Mouse (Mus musculus) heart, embryonic 13.5 days (tissue): ENCODE results near the gene Prelp. TPM values are rescaled to one million over a fixed set of nuclear protein-coding genes. Genes with fewer than 3 reads are reported as not detected.

Experiments used
- ATAC-seq: fragments of 200-750 bp; cut with Nextera tagmentation; 2 replicates; pipeline ENCODE4 v1.8.0; 2017; ENCODE audit warnings: moderate TSS enrichment; ENCODE audit not compliant: insufficient number of reproducible peaks, low FRiP score, low TSS enrichment; ENCODE audit errors: extremely low read depth
- H3K27ac ChIP-seq: fragments of 300-500 bp; sonication (generic); replicated peaks from 2 replicates; pipeline ENCODE4 v1.5.1; 2015; ENCODE audit warnings: moderate library complexity, mild to moderate bottlenecking, inconsistent platforms
- H3K27me3 ChIP-seq: fragments of 300-500 bp; sonication (generic); replicated peaks from 2 replicates; pipeline ENCODE4 v1.6.1; 2015; ENCODE audit warnings: mild to moderate bottlenecking, inconsistent platforms
- H3K36me3 ChIP-seq: fragments of 300-500 bp; sonication (generic); 2 replicates; pipeline ENCODE4 v1.6.1; 2015; ENCODE audit warnings: mild to moderate bottlenecking, inconsistent platforms
- H3K4me1 ChIP-seq: fragments of 300-500 bp; sonication (generic); 2 replicates; pipeline ENCODE4 v1.6.1; 2015; ENCODE audit warnings: inconsistent platforms
- H3K4me2 ChIP-seq: fragments of 300-500 bp; sonication (generic); 2 replicates; pipeline ENCODE4 v1.6.1; 2015; ENCODE audit warnings: inconsistent platforms, mild to moderate bottlenecking, moderate library complexity
- H3K4me3 ChIP-seq: fragments of 300-500 bp; sonication (generic); 2 replicates; pipeline ENCODE4 v1.5.1; 2015; ENCODE audit warnings: moderate library complexity, mild to moderate bottlenecking, inconsistent platforms
- H3K9ac ChIP-seq: fragments of 300-500 bp; sonication (generic); 2 replicates; pipeline ENCODE4 v1.6.1; 2015; ENCODE audit warnings: inconsistent platforms, mild to moderate bottlenecking, moderate library complexity
- H3K9me3 ChIP-seq: fragments of 300-500 bp; sonication (generic); 2 replicates; pipeline ENCODE4 v1.6.1; 2016; ENCODE audit warnings: inconsistent platforms
- WGBS: fragments of 180-500 bp; shearing (Covaris S2); methylation state at CpG from one replicate; pipeline ENCODE4 v1.1.7; 2015; ENCODE audit warnings: mixed read lengths; 5-methylcytosine and 5-hydroxymethylcytosine counted together
- polyA plus RNA-seq: library from polyadenylated mRNA; unstranded; fragments of >200 nt; fragmentation: Nextera tagmentation; extraction: Ambion mirVana; gene quantifications from 2 replicates; pipeline ENCODE4 v1.2.1, GENCODE M21; 2015

Prelp gene
- polyA plus RNA-seq, 1 experiment from 2014 or later: 3.1 TPM

GRCm38 (mm10) chr1:133933301-133934195 is 12.3 kb upstream of the Prelp start:
- Histone ChIP-seq H3K9ac (no peak overlapping the region), H3K4me3 (no peak overlapping the region), H3K27me3 (no peaks in the 10 kb centered on the region), H3K4me2 (no peak overlapping the region), H3K4me1 (peaks cover 6% of the 10 kb centered on the region), H3K36me3 (no peaks in the 10 kb centered on the region), H3K9me3 (no peaks in the 10 kb centered on the region), H3K27ac (no peak overlapping the region)
- ATAC-seq: no peak
- 61% methylated on average over 14 of the region's 14 CpGs for WGBS

GRCm38 (mm10) chr1:133929980-133930379 is 8.8 kb upstream of the Prelp start:
- Histone ChIP-seq H3K27ac (no peak overlapping the region), H3K4me3 (no peak overlapping the region), H3K36me3 (no peaks in the 10 kb centered on the region), H3K4me1 (peaks cover 6% of the 10 kb centered on the region), H3K27me3 (no peaks in the 10 kb centered on the region), H3K9ac (no peak overlapping the region), H3K9me3 (no peaks in the 10 kb centered on the region), H3K4me2 (no peak overlapping the region)
- no peak for ATAC-seq
- 41% methylated on average over 3 of the region's 3 CpGs for WGBS

GRCm38 (mm10) chr1:133925223-133925622 is 4.0 kb upstream of the Prelp start:
- H3K4me2 ChIP-seq: no peak overlapping the region
- peaks cover 29% of the 10 kb centered on the region for H3K4me1 ChIP-seq
- H3K9me3 ChIP-seq: no peaks in the 10 kb centered on the region
- ATAC-seq: no peak
- no peaks in the 10 kb centered on the region for H3K27me3 ChIP-seq
- no peak overlapping the region for H3K4me3 ChIP-seq
- H3K27ac ChIP-seq: no peak overlapping the region
- no peak overlapping the region for H3K9ac ChIP-seq
- 88% methylated on average over 3 of the region's 3 CpGs for WGBS
- no peaks in the 10 kb centered on the region for H3K36me3 ChIP-seq

GRCm38 (mm10) chr1:133924141-133924875 is 3.1 kb upstream of the Prelp start:
- H3K4me1 ChIP-seq: peaks cover 34% of the 10 kb centered on the region
- no peak overlapping the region for H3K4me2 ChIP-seq
- H3K9me3 ChIP-seq: no peaks in the 10 kb centered on the region
- no peak for ATAC-seq
- no peaks in the 10 kb centered on the region for H3K36me3 ChIP-seq
- 26% methylated on average over 7 of the region's 7 CpGs for WGBS
- no peak overlapping the region for H3K27ac ChIP-seq
- peaks cover 5% of the 10 kb centered on the region; the same call in 1 of the 2 replicates for H3K27me3 ChIP-seq
- H3K9ac ChIP-seq: no peak overlapping the region
- no peak overlapping the region for H3K4me3 ChIP-seq

GRCm38 (mm10) chr1:133923071-133923470 is 1.9 kb upstream of the Prelp start:
- peaks cover 13% of the 10 kb centered on the region; the same call in 1 of the 2 replicates for H3K27me3 ChIP-seq
- H3K4me1 ChIP-seq: peaks cover 37% of the 10 kb centered on the region
- no peak overlapping the region for H3K27ac ChIP-seq
- H3K4me3 ChIP-seq: no peak overlapping the region
- no peaks in the 10 kb centered on the region for H3K36me3 ChIP-seq
- H3K9ac ChIP-seq: no peak overlapping the region
- no peaks in the 10 kb centered on the region for H3K9me3 ChIP-seq
- ATAC-seq: no peak
- 83% methylated on average over 5 of the region's 5 CpGs for WGBS
- no peak overlapping the region for H3K4me2 ChIP-seq

GRCm38 (mm10) chr1:133920876-133921275 is 338 bp downstream of the Prelp start:
- 49% methylated on average over 3 of the region's 3 CpGs for WGBS
- Histone ChIP-seq H3K4me2 (peak overlapping the region; percentile 36), H3K27ac (peak overlapping the region; percentile 73), H3K36me3 (no peaks in the 10 kb centered on the region), H3K4me3 (peak overlapping the region; percentile 14; the same call in 1 of the 2 replicates), H3K4me1 (peaks cover 58% of the 10 kb centered on the region), H3K9ac (peak overlapping the region; percentile 54), H3K9me3 (no peaks in the 10 kb centered on the region), H3K27me3 (peaks cover 13% of the 10 kb centered on the region; the same call in 1 of the 2 replicates)
- ATAC-seq: no peak

- peak overlapping the region; percentile 36 for H3K4me2 ChIP-seq
- peak overlapping the region; percentile 54; the same call in 1 of the 2 replicates for H3K9ac ChIP-seq
- H3K27ac ChIP-seq: no peak overlapping the region
- WGBS: 54% methylated on average over 3 of the region's 3 CpGs
- no peaks in the 10 kb centered on the region for H3K36me3 ChIP-seq
- H3K27me3 ChIP-seq: peaks cover 13% of the 10 kb centered on the region; the same call in 1 of the 2 replicates
- H3K4me1 ChIP-seq: peaks cover 63% of the 10 kb centered on the region
- no peak overlapping the region for H3K4me3 ChIP-seq
- no peaks in the 10 kb centered on the region for H3K9me3 ChIP-seq
- ATAC-seq: no peak
Measured at GRCm38 (mm10) chr1:133920401-133920800, 813 bp downstream of the Prelp start.

GRCm38 (mm10) chr1:133918088-133918470 is 3.1 kb downstream of the Prelp start:
- Histone ChIP-seq H3K27me3 (peaks cover 21% of the 10 kb centered on the region; the same call in 1 of the 2 replicates), H3K9ac (no peak overlapping the region), H3K36me3 (no peaks in the 10 kb centered on the region), H3K4me3 (no peak overlapping the region), H3K4me1 (peaks cover 58% of the 10 kb centered on the region), H3K9me3 (no peaks in the 10 kb centered on the region), H3K4me2 (peak overlapping the region; percentile 20; the same call in 1 of the 2 replicates), H3K27ac (0 out of 2 replicates have a peak overlapping the region, but pooled peaks have one; percentile 21)
- no peak for ATAC-seq
- WGBS: 49% methylated on average over 6 of the region's 6 CpGs

- H3K27me3 ChIP-seq: peaks cover 21% of the 10 kb centered on the region; the same call in 1 of the 2 replicates
- WGBS: 32% methylated on average over 11 of the region's 11 CpGs
- H3K4me2 ChIP-seq: peak overlapping the region; percentile 20; the same call in 1 of the 2 replicates
- 0 out of 2 replicates have a peak overlapping the region, but pooled peaks have one; percentile 21 for H3K27ac ChIP-seq
- peaks cover 58% of the 10 kb centered on the region for H3K4me1 ChIP-seq
- H3K9me3 ChIP-seq: no peaks in the 10 kb centered on the region
- no peaks in the 10 kb centered on the region for H3K36me3 ChIP-seq
- no peak for ATAC-seq
- H3K4me3 ChIP-seq: no peak overlapping the region; the same call in 1 of the 2 replicates
- peak overlapping the region; percentile 5; the same call in 1 of the 2 replicates for H3K9ac ChIP-seq
Measured at GRCm38 (mm10) chr1:133917456-133918087, 3.6 kb downstream of the Prelp start.

GRCm38 (mm10) chr1:133915723-133916355 is 5.4 kb downstream of the Prelp start:
- ATAC-seq: peak; percentile 54; the same call in 1 of the 2 replicates
- peaks cover 25% of the 10 kb centered on the region for H3K27me3 ChIP-seq
- H3K4me2 ChIP-seq: peak overlapping the region; percentile 27
- no peak overlapping the region; the same call in 1 of the 2 replicates for H3K9ac ChIP-seq
- peak overlapping the region; percentile 66 for H3K27ac ChIP-seq
- WGBS: 38% methylated on average over 8 of the region's 8 CpGs
- H3K36me3 ChIP-seq: no peaks in the 10 kb centered on the region
- no peaks in the 10 kb centered on the region for H3K9me3 ChIP-seq
- H3K4me1 ChIP-seq: peaks cover 43% of the 10 kb centered on the region
- no peak overlapping the region for H3K4me3 ChIP-seq
